Mouse (Mus musculus): Measurements from ENCODE around the gene Prm3.

- no peak for TF ChIP-seq POLR2A (IDR thresholded peaks at IDR 0.05; ENCODE audit: low read depth, low read length)
- no peak for TF ChIP-seq CTCF (IDR thresholded peaks at IDR 0.05; ENCODE audit: extremely low read depth, insufficient read length, insufficient replicate concordance, low read depth, low read length)
These were observed 6.6 kb downstream of the Prm3 start for GRCm38 (mm10) chr16:10783883-10784792.

All from small intestine, adult 2 months (tissue).